Mouse (Mus musculus): ENCODE measurements around the gene Soga1. TPM values are rescaled to one million over a fixed set of nuclear protein-coding genes. Genes with fewer than 3 reads are reported as not detected.

Gene Soga1
- polyA plus RNA-seq, 1 experiment from 2014 or later = 4.9 TPM

DNA sequence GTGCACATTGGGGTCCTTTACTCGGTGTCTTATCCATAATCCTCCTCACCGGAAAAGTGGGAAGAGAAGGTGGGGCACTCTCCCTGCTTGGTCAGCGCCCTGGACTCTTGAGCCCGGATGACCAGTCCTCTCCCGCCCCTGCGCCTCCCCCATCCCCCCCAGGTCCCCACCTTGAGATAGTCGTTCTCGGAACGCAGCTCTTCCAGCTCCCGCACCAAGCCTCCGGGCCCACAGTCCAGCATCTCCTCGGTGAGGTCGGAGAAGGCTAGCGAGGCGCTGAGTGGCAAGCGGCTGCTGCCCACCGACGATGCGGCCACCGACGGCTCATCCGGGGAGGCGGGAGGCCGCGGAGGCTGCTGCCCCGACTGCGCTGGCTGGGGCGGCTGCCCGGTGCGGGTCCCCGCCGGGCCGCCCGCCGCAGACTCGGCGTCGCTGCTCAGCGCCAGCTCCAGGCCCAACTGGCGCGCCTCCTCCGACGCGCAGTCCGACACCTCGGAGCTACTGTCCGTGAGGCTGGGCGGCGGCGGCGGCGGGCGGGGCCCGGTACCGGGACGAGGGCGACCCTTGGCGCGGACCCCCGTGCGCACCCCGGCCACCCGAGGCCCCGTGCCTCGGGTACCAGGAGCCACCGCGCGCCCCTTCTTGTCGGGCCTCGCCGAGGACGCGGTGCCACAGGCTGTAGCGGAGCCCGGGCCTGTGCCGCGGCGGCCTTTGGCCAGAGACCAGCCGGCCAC lies 828 bp downstream of the Soga1 start:
- Histone ChIP-seq H3K4me3 (replicated peaks) (peak overlapping the region; percentile 84), H3K9ac (replicated peaks) (peak overlapping the region; percentile 94), H3K9me3 (replicated peaks) (no peaks in the 10 kb centered on the region), H3K4me1 (peaks cover 60% of the 10 kb centered on the region), H3K27ac (replicated peaks) (peak overlapping the region; percentile 99), H3K4me2 (peak overlapping the region; percentile 98), H3K36me3 (peaks cover 1% of the 10 kb centered on the region; the same call in 1 of the 2 replicates), H3K27me3 (replicated peaks) (no peaks in the 10 kb centered on the region)
- WGBS = under 1% methylated on average over 70 of the region's 79 CpGs
- peak; percentile 23 for ATAC-seq (ENCODE audit: low FRiP score)

DNA sequence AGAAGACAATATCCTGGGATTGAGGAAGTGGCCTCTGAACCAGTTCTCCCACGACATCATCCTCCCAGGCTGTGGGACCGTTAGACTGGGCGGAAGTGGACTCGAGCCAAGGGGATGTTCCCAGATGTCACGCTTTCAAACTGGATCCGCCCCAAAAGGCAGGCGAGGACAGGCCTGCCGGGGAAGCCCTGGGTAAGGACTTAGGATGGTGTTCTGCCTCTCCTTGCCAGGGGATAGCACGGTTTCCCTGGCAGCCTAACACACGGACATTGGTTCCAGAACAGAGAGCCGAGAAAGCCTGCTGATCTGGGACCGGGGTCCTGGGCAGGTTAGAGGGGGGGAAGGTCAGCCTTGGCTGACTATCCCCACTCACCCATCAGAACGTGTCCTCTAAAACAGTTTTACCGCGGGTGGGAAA lies 1.4 kb downstream of the Soga1 start:
- Histone ChIP-seq H3K9ac (replicated peaks) (peak overlapping the region; percentile 94), H3K4me2 (peak overlapping the region; percentile 98), H3K27ac (replicated peaks) (peak overlapping the region; percentile 99), H3K4me3 (replicated peaks) (peak overlapping the region; percentile 84), H3K4me1 (peaks cover 65% of the 10 kb centered on the region), H3K27me3 (replicated peaks) (no peaks in the 10 kb centered on the region), H3K36me3 (peaks cover 7% of the 10 kb centered on the region), H3K9me3 (replicated peaks) (no peaks in the 10 kb centered on the region)
- 1% methylated on average over 15 of the region's 15 CpGs for WGBS
- no peak for ATAC-seq (ENCODE audit: low FRiP score)

DNA sequence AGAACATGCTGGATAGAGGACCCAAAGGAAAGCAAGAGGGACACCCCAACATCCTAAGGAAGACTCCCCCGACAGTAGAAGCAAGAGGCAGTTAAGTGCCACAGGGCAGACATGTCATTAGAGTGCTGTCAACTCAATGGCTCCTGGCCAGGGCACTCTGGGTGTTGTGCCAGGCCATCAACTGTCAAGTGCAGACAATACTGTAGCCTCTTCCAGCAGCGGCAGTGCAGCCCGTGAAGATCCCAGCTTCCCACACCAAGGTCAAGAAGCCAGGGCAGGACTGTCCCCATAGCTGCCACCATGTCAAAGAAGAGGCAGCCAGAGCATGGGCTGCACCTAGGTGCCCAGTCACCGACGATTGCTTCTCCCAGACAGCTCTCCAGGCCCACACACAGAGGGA lies 1.9 kb downstream of the Soga1 start:
- WGBS = 10% methylated on average over 5 of the region's 5 CpGs
- Histone ChIP-seq H3K9me3 (replicated peaks) (no peaks in the 10 kb centered on the region), H3K27ac (replicated peaks) (peak overlapping the region; percentile 99), H3K4me3 (replicated peaks) (peak overlapping the region; percentile 84), H3K36me3 (peaks cover 11% of the 10 kb centered on the region), H3K27me3 (replicated peaks) (no peaks in the 10 kb centered on the region), H3K9ac (replicated peaks) (peak overlapping the region; percentile 94), H3K4me2 (peak overlapping the region; percentile 98), H3K4me1 (peaks cover 69% of the 10 kb centered on the region)
- ATAC-seq (ENCODE audit: low FRiP score) = no peak

DNA sequence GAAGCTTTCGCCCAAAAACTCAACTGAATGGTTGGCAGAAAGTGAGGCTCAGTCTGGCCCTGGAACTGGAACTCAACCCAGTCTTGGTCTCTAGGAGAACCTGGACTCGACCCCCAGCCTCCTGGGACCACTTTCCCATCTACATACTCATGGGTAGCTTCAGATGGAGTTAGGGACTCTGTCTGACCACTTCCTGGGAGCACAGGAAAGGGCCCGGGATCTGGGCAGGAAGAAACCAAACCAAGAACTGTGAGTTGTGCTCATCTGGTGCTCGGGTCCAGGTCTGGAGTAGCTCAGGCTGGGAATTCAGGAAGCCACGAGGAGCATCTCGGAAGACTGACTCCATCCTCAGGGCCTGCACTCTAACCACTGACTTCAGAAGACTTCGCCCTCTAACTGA lies 2.5 kb downstream of the Soga1 start:
- no peaks in the 10 kb centered on the region for H3K9me3 ChIP-seq (replicated peaks)
- H3K4me1 ChIP-seq = peaks cover 71% of the 10 kb centered on the region
- no peak for ATAC-seq (ENCODE audit: low FRiP score)
- H3K4me3 ChIP-seq (replicated peaks) = peak overlapping the region; percentile 84
- no peaks in the 10 kb centered on the region for H3K27me3 ChIP-seq (replicated peaks)
- H3K27ac ChIP-seq (replicated peaks) = 0 out of 2 replicates have a peak overlapping the region, but pooled peaks have one; percentile 99
- 86% methylated on average over 7 of the region's 7 CpGs for WGBS
- H3K9ac ChIP-seq (replicated peaks) = peak overlapping the region; percentile 94; the same call in 1 of the 2 replicates
- H3K4me2 ChIP-seq = peak overlapping the region; percentile 98
- H3K36me3 ChIP-seq = peaks cover 11% of the 10 kb centered on the region

DNA sequence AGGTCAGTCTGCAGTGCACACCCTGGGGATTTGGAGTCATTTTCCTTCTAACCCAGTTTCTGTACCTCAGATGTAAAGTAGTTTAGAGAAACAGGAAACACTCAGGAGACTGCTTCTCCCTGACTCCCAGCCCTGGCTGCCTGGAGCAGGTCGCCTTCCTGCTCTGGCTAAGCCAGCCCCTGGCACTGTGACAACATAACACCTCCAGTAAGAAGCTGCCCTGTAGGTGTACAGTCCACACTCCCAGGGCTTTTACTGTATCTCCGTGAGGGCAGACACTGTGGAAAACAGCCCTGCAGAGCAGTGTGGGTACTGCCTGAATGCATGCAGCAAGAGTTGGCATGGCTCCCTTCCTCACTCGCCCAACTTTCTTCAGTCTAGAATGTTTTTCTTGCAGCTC lies 3.4 kb downstream of the Soga1 start:
- peak overlapping the region; percentile 98 for H3K4me2 ChIP-seq
- 36% methylated on average over 3 of the region's 3 CpGs for WGBS
- peaks cover 80% of the 10 kb centered on the region for H3K4me1 ChIP-seq
- peak overlapping the region; percentile 36 for H3K9ac ChIP-seq (replicated peaks)
- peak overlapping the region; percentile 84 for H3K4me3 ChIP-seq (replicated peaks)
- ATAC-seq (ENCODE audit: low FRiP score) = no peak
- no peaks in the 10 kb centered on the region for H3K27me3 ChIP-seq (replicated peaks)
- H3K9me3 ChIP-seq (replicated peaks) = no peaks in the 10 kb centered on the region
- H3K36me3 ChIP-seq = peaks cover 11% of the 10 kb centered on the region
- peak overlapping the region; percentile 28; the same call in 1 of the 2 replicates for H3K27ac ChIP-seq (replicated peaks)

DNA sequence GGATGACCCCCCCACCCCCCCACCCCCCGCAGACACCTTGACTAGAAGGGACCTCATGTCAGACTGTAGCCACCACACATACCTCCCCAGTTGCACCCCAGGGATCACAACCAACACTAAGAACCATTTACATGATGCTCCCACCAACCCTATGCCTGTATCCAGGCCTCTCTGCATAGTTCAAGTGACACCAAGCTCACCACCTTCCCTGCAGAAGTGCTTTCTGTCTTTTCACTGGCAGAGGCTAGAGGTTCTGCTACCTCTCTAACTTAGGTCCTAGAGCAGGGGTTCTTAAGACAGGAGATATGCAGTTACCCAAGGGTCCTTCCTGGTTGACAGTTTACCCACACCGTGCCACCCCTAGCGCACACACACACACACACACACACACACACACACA lies 3.8 kb downstream of the Soga1 start:
- peak overlapping the region; percentile 98 for H3K4me2 ChIP-seq
- peaks cover 11% of the 10 kb centered on the region for H3K36me3 ChIP-seq
- peak overlapping the region; percentile 28; the same call in 1 of the 2 replicates for H3K27ac ChIP-seq (replicated peaks)
- H3K9me3 ChIP-seq (replicated peaks) = no peaks in the 10 kb centered on the region
- ATAC-seq (ENCODE audit: low FRiP score) = no peak
- peaks cover 84% of the 10 kb centered on the region for H3K4me1 ChIP-seq
- peak overlapping the region; percentile 84 for H3K4me3 ChIP-seq (replicated peaks)
- peak overlapping the region; percentile 36 for H3K9ac ChIP-seq (replicated peaks)
- WGBS = 87% methylated on average over 3 of the region's 3 CpGs
- H3K27me3 ChIP-seq (replicated peaks) = no peaks in the 10 kb centered on the region

DNA sequence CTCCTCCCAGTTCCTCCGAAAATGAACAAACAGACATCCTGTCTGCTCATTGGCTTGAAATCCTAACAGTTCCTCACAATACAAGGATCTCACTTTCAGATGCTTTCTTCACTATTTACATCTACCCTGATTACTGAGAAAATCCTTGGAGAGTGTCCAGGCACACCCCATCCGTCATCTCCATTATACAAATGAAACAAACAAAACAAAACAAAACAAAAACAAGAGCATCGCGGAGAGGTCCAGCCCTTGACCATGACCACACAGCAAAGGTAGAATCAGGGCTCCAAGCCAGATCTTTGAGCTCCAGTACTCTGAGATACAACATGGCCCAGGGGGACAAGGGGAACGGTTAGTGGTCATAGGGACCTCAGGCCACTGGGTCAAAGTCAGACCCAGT lies 4.3 kb downstream of the Soga1 start:
- Histone ChIP-seq H3K27ac (replicated peaks) (0 out of 2 replicates have a peak overlapping the region, but pooled peaks have one; percentile 51), H3K4me1 (peaks cover 86% of the 10 kb centered on the region), H3K9me3 (replicated peaks) (no peaks in the 10 kb centered on the region), H3K4me3 (replicated peaks) (no peak overlapping the region), H3K36me3 (peaks cover 11% of the 10 kb centered on the region), H3K9ac (replicated peaks) (0 out of 2 replicates have a peak overlapping the region, but pooled peaks have one; percentile 36), H3K27me3 (replicated peaks) (no peaks in the 10 kb centered on the region), H3K4me2 (peak overlapping the region; percentile 98)
- WGBS = 62% methylated on average over 5 of the region's 5 CpGs
- no peak for ATAC-seq (ENCODE audit: low FRiP score)

DNA sequence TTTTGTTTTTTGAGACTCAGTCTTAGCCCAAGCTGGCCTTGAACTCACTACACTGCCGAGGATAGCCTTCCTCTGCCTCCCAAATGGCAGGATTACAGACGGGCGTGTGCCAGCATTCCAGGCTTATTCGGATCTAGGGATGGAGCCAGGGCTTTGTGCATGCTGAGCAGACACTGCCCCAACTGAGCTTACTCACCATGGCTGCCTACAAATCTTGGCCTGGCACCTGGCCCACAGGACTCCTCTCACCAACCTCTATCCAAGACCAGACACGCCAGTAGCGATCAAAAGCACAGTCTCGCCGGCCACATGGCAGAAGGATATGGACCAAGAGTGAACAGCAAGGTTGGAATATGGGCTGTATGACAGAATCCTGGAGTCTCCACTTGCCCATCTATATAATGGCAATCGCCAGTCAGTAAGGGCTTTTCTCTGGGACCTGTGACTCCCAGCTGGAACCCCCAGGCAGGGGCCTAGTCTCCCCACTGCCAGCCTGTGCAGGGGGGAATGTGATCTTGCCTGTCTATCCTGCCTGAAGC lies 4.8 kb downstream of the Soga1 start:
- no peak overlapping the region for H3K9ac ChIP-seq (replicated peaks)

DNA sequence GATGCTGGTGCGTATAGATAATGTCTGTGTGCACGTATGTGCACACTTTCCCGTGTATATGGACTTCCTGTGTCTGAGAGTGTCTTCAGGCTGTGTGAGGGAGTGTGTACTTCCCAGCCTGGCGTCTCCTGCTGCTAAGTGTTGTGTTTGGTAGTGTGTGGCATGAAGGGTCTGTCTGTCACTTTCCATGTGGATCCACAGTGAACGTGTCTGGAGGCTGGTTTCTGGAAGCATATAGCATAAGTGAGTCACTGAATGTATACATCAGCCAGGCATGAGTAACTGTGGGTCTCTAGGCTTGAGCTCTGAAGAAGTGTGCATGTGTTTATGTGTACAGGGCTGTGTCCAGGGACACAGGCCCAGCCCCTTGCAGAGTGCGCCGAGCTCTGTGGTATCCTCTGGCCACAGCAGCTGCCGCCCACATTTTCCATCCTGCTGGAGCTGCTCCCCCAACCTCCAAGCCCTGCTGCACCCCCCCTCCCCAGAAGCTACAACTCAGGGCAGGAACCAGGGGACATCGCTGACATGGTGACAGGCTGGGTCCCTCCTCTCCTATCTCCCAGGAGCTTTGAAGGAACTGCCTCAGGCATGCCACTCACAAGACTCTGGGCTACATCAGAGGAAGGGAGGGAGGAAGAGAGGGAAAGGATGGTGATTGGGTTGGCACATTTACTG lies 5.5 kb downstream of the Soga1 start:
- H3K4me3 ChIP-seq (replicated peaks) = no peak overlapping the region
- no peak overlapping the region for H3K9ac ChIP-seq (replicated peaks)
- peaks cover 11% of the 10 kb centered on the region for H3K36me3 ChIP-seq
- no peaks in the 10 kb centered on the region for H3K27me3 ChIP-seq (replicated peaks)
- H3K27ac ChIP-seq (replicated peaks) = peak overlapping the region; percentile 29
- ATAC-seq (ENCODE audit: low FRiP score) = no peak
- H3K4me1 ChIP-seq = peaks cover 95% of the 10 kb centered on the region
- 76% methylated on average over 9 of the region's 9 CpGs for WGBS
- H3K9me3 ChIP-seq (replicated peaks) = no peaks in the 10 kb centered on the region
- no peak overlapping the region for H3K4me2 ChIP-seq

More for the DNA sequence above, 4.8 kb downstream of the Soga1 start:
- Histone ChIP-seq H3K27me3 (replicated peaks) (no peaks in the 10 kb centered on the region), H3K4me1 (peaks cover 88% of the 10 kb centered on the region), H3K9me3 (replicated peaks) (no peaks in the 10 kb centered on the region), H3K36me3 (peaks cover 11% of the 10 kb centered on the region), H3K4me3 (replicated peaks) (no peak overlapping the region), H3K27ac (replicated peaks) (peak overlapping the region; percentile 51; the same call in 1 of the 2 replicates), H3K4me2 (peak overlapping the region; percentile 98)
- WGBS = 64% methylated on average over 9 of the region's 9 CpGs
- ATAC-seq (ENCODE audit: low FRiP score) = no peak

DNA sequence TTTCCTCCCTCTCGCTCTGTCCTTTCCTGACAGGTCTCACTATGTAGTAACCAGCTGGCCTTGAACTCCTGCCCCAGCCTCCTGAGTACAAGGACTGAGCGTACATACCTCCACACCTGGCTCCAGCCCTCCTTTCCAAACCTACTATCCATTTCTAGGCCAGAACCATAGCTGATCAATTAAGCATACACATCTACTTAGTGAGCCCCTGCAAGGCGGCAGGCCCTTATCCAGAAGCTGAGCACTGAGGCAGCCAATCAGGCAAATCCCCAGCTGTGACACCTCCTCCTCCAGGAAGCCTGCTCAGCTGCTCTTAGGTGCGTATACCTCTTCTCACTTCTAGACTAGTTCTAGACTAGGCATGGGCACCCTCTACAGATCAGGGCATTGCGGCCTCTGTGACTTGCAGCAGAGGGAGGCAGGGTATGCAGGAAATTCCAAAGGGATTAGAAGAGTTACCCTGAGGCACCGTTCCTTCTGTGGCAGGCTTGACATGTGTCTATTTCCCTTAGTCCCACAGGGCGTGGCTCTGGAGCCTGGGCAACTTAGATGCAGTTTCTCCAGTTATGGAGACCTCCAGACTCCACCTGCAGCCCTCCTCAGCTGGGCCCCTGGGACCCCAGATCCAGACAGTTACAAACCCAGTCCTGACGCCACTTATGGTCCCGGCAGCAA lies 6.6 kb downstream of the Soga1 start:
- Histone ChIP-seq H3K4me1 (peaks cover 94% of the 10 kb centered on the region), H3K36me3 (peaks cover 11% of the 10 kb centered on the region), H3K9me3 (replicated peaks) (no peaks in the 10 kb centered on the region), H3K4me3 (replicated peaks) (no peak overlapping the region), H3K9ac (replicated peaks) (no peak overlapping the region), H3K27ac (replicated peaks) (no peak overlapping the region), H3K27me3 (replicated peaks) (no peaks in the 10 kb centered on the region), H3K4me2 (no peak overlapping the region)
- ATAC-seq (ENCODE audit: low FRiP score) = no peak
- WGBS = 84% methylated on average over 9 of the region's 9 CpGs

DNA sequence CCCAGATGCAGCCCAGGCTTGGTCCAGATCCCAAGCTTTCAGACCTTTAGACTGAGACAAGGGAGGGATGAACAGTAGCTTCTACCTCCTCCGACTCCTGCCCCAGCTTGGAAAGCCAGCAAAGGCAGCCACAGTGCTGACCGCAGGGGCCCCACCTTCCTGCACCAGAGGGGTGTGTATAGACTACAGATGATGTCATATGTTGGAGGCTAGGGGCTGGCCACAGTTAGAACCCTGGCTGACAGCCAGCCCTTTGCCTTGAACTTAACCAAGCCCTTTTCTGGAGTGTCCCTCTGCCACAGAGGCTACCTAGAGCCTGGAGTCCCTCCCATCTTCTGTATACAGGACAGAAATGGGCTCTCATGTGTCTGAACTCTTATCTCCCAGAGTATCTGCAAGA lies 7.5 kb downstream of the Soga1 start:
- WGBS = 69% methylated on average over 2 of the region's 2 CpGs
- H3K9ac ChIP-seq (replicated peaks) = no peak overlapping the region; the same call in 1 of the 2 replicates
- ATAC-seq (ENCODE audit: low FRiP score) = no peak
- peak overlapping the region; percentile 19; the same call in 1 of the 2 replicates for H3K4me2 ChIP-seq
- H3K9me3 ChIP-seq (replicated peaks) = no peaks in the 10 kb centered on the region
- H3K27ac ChIP-seq (replicated peaks) = peak overlapping the region; percentile 28
- peaks cover 94% of the 10 kb centered on the region for H3K4me1 ChIP-seq
- no peak overlapping the region for H3K4me3 ChIP-seq (replicated peaks)
- H3K27me3 ChIP-seq (replicated peaks) = no peaks in the 10 kb centered on the region
- H3K36me3 ChIP-seq = peaks cover 11% of the 10 kb centered on the region
